Mouse (Mus musculus) liver, embryonic 14.5 days (tissue): ENCODE measurements at regions not wholly inside any gene's neighbourhood (a gene's known extent, or its start where the extent isn't known, plus 50 kb on each side); places are given as distances from the start of the nearest gene placed in this dataset.

ENCODE experiments used
- CTCF ChIP-seq: IDR thresholded peaks from 2 replicates; pipeline ENCODE4 v1.5.1; 2016; ENCODE audit warnings: antibody characterized with exemption, low read depth, control low read depth
- EP300 ChIP-seq: IDR thresholded peaks from 2 replicates; pipeline ENCODE4 v1.6.1; 2016; ENCODE audit warnings: antibody characterized with exemption, low read depth

DNA sequence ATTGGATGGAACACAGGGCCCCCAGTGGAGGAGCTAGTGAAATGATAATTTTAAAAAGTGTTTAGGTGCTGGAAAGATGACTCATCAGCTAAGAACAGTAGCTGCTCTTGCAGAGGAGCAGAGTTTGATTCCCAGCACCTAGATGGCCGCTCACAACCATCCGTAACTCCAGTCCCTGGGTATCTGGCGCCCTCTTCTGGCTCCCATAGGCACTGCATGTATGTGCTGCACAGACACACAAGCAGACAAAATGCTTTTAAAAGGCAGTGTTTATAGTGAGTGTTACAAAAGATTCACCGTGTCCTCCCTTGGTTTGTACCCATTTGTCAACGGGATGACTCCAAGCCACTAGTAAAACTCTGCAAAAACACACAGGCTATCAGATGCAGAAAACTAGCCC, 75.0 kb upstream of the Arl4c start:
- no peak for TF ChIP-seq EP300
- TF ChIP-seq CTCF: peak; percentile 65
